ENCODE assay signal across 8 mouse cellular contexts in the genomic region with DNA sequence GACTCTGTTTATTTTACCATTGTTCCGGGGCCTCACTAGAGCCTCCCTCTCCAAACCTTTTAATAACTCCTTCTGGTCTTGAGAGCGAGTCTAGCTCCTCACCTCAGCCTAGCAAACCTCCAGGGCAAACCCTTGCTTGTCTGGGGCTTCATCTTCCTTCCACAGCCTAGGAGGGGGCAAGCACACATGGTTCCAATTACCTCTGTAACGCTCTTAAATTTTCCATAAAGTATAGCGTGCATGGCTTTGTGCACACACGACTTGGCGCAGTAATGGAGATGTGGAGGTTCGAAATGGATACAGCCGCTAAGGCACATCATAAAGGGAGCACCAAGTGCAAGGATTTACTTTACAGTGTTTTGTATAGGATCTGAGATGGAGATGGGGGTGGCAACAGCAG. TPM values are rescaled to one million over a fixed set of nuclear protein-coding genes. Genes with fewer than 3 reads are reported as not detected.
DNase-seq lines count a peak whose midpoint lies in the region; ATAC-seq lines count a peak whose summit lies in the region.

No protein-coding gene starts in this region.

- H3K27me3 ChIP-seq in heart, embryonic 13.5 days (replicated peaks): no peaks in the 10 kb centered on the region
- H3K27me3 ChIP-seq in midbrain, embryonic 10.5 days (ENCODE audit: low read depth, poor library complexity, severe bottlenecking): peaks cover 4% of the 10 kb centered on the region
- H3K27me3 ChIP-seq in midbrain, embryonic 14.5 days (ENCODE audit: control insufficient read depth, insufficient read depth, low read length): no peaks in the 10 kb centered on the region
- H3K27me3 ChIP-seq in limb, embryonic 11.5 days (ENCODE audit: control insufficient read depth, insufficient read depth, low read length): no peaks in the 10 kb centered on the region

- ATAC-seq in heart, embryonic 13.5 days (ENCODE audit: extremely low read depth, insufficient number of reproducible peaks, low FRiP score, low TSS enrichment): no peak
- ATAC-seq in midbrain, embryonic 14.5 days (ENCODE audit: low FRiP score, low TSS enrichment): no peak
- peak; percentile 33; the same call in 1 of the 2 replicates for ATAC-seq in limb, embryonic 11.5 days (ENCODE audit: insufficient number of reproducible peaks, low FRiP score, low TSS enrichment, low read depth)

- H3K4me1 ChIP-seq in heart, embryonic 13.5 days: peaks cover 44% of the 10 kb centered on the region
- H3K4me1 ChIP-seq in midbrain, embryonic 10.5 days: peaks cover 48% of the 10 kb centered on the region
- H3K4me1 ChIP-seq in midbrain, embryonic 14.5 days (ENCODE audit: control insufficient read depth, insufficient read depth, low read length): peaks cover 16% of the 10 kb centered on the region
- peaks cover 27% of the 10 kb centered on the region for H3K4me1 ChIP-seq in limb, embryonic 11.5 days (ENCODE audit: control insufficient read depth, insufficient read depth, low read length)

- H3K9me3 ChIP-seq in heart, embryonic 13.5 days: no peaks in the 10 kb centered on the region
- H3K9me3 ChIP-seq in midbrain, embryonic 10.5 days (replicated peaks): 0 out of 2 replicates have a peak, but pooled peaks cover 4% of the 10 kb centered on the region
- no peaks in the 10 kb centered on the region for H3K9me3 ChIP-seq in midbrain, embryonic 14.5 days (ENCODE audit: control insufficient read depth, low read length)
- H3K9me3 ChIP-seq in limb, embryonic 11.5 days (ENCODE audit: control insufficient read depth, low read length): no peaks in the 10 kb centered on the region

- intact Hi-C loops in heart, postnatal 36 days (cut with DNase I): loop anchor here (5.0 kb wide), 1 partner anchor 37 kb away; a partner anchor contains a TSS
- intact Hi-C loops in gastrocnemius, postnatal 36 days (cut with DNase I): no loop called here

- no peak overlapping the region for H3K4me2 ChIP-seq in heart, embryonic 13.5 days
- no peak overlapping the region for H3K4me2 ChIP-seq in midbrain, embryonic 14.5 days (ENCODE audit: low read length)
- H3K4me2 ChIP-seq in limb, embryonic 11.5 days (ENCODE audit: low read depth, severe bottlenecking): no peak overlapping the region; the same call in 1 of the 2 replicates

- H3K4me3 ChIP-seq in heart, embryonic 13.5 days: no peak overlapping the region
- no peak overlapping the region for H3K4me3 ChIP-seq in midbrain, embryonic 10.5 days
- no peak overlapping the region for H3K4me3 ChIP-seq in midbrain, embryonic 14.5 days (replicated peaks; ENCODE audit: low read depth, low read length)
- H3K4me3 ChIP-seq in limb, embryonic 11.5 days (ENCODE audit: low read depth, low read length): no peak overlapping the region

- H3K27ac ChIP-seq in heart, embryonic 13.5 days (replicated peaks): peak overlapping the region; percentile 84
- peak overlapping the region; percentile 92 for H3K27ac ChIP-seq in midbrain, embryonic 10.5 days (replicated peaks)
- H3K27ac ChIP-seq in midbrain, embryonic 14.5 days (replicated peaks; ENCODE audit: low read depth, low read length): no peak overlapping the region
- H3K27ac ChIP-seq in limb, embryonic 11.5 days (replicated peaks; ENCODE audit: low read depth, low read length): peak overlapping the region; percentile 92

- 79% methylated on average over 8 of the region's 8 CpGs for WGBS in heart, embryonic 13.5 days
- WGBS in midbrain, embryonic 10.5 days: 82% methylated on average over 8 of the region's 8 CpGs
- 74% methylated on average over 8 of the region's 8 CpGs for WGBS in midbrain, embryonic 14.5 days
- 13% methylated on average over 8 of the region's 8 CpGs for WGBS in limb, embryonic 11.5 days

- H3K36me3 ChIP-seq in heart, embryonic 13.5 days: no peaks in the 10 kb centered on the region
- H3K36me3 ChIP-seq in midbrain, embryonic 10.5 days: no peaks in the 10 kb centered on the region
- no peaks in the 10 kb centered on the region for H3K36me3 ChIP-seq in midbrain, embryonic 14.5 days (ENCODE audit: control insufficient read depth, insufficient read depth, low read length)
- H3K36me3 ChIP-seq in limb, embryonic 11.5 days (ENCODE audit: control insufficient read depth, insufficient read depth, low read length): no peaks in the 10 kb centered on the region

- no peak for DNase-seq in heart, postnatal 36 days
- DNase-seq in midbrain, embryonic 10.5 days (ENCODE audit: low spot score): no peak
- no peak for DNase-seq in midbrain, embryonic 14.5 days
- DNase-seq in limb, embryonic 11.5 days (ENCODE audit: low spot score): peak; percentile 80
- DNase-seq in gastrocnemius, postnatal 36 days: no peak
- no peak for DNase-seq in yolk sac, embryonic 10.5 days (ENCODE audit: low spot score)
- no peak for DNase-seq in left cerebral cortex, adult 11 months (ENCODE audit: low spot score)

- H3K9ac ChIP-seq in heart, embryonic 13.5 days: peak overlapping the region; percentile 71; the same call in 1 of the 2 replicates
- H3K9ac ChIP-seq in midbrain, embryonic 14.5 days (replicated peaks; ENCODE audit: low read length): no peak overlapping the region
- H3K9ac ChIP-seq in limb, embryonic 11.5 days (ENCODE audit: low read length): peak overlapping the region; percentile 28

RNA-seq across cellular contexts. Expression of a gene that starts 14.2 kb away (rescaled TPM):
- 19.7 and 24.5 TPM in 2 replicates for polyA plus RNA-seq in heart, embryonic 13.5 days (2015; fragmentation: Nextera tagmentation; extraction: Ambion mirVana)
- total RNA-seq in heart, postnatal 36 days (2021): 10 to 100 TPM; 37.1 to 64.2 TPM
- polyA plus RNA-seq in midbrain, embryonic 10.5 days (2016; fragmentation: Nextera tagmentation; extraction: Ambion mirVana): 31.8 and 31.9 TPM in 2 replicates
- 6.2 and 7.3 TPM in 2 replicates for polyA plus RNA-seq in midbrain, embryonic 14.5 days (2014; fragmentation: Nextera tagmentation; extraction: Ambion mirVana)
- polyA plus RNA-seq in limb, embryonic 11.5 days (2014; fragmentation: Nextera tagmentation; extraction: Ambion mirVana): 6.8 and 10.2 TPM in 2 replicates
- 10 to 100 TPM; 18.2 to 39.3 TPM for total RNA-seq in gastrocnemius, postnatal 36 days (2021)

RNA-seq across cellular contexts. Expression of a gene that starts 36.8 kb away (rescaled TPM):
- 33.8 and 37.9 TPM in 2 replicates for polyA plus RNA-seq in heart, embryonic 13.5 days (2015; fragmentation: Nextera tagmentation; extraction: Ambion mirVana)
- total RNA-seq in heart, postnatal 36 days (2021): 10 to 100 TPM; 23.0 to 24.0 TPM
- polyA plus RNA-seq in midbrain, embryonic 10.5 days (2016; fragmentation: Nextera tagmentation; extraction: Ambion mirVana): 34.4 and 35.5 TPM in 2 replicates
- 48.2 and 48.4 TPM in 2 replicates for polyA plus RNA-seq in midbrain, embryonic 14.5 days (2014; fragmentation: Nextera tagmentation; extraction: Ambion mirVana)
- polyA plus RNA-seq in limb, embryonic 11.5 days (2014; fragmentation: Nextera tagmentation; extraction: Ambion mirVana): 45.2 and 46.7 TPM in 2 replicates
- 10 to 100 TPM; 12.8 to 13.1 TPM for total RNA-seq in gastrocnemius, postnatal 36 days (2021)

RNA-seq across cellular contexts. Expression of a gene that starts 37.1 kb away (rescaled TPM):
- polyA plus RNA-seq in heart, embryonic 13.5 days (2015; fragmentation: Nextera tagmentation; extraction: Ambion mirVana): 84.7 and 93.3 TPM in 2 replicates
- total RNA-seq in heart, postnatal 36 days (2021): 10 to 100 TPM; 68.1 to 73.7 TPM
- polyA plus RNA-seq in midbrain, embryonic 10.5 days (2016; fragmentation: Nextera tagmentation; extraction: Ambion mirVana): 111 and 113 TPM in 2 replicates
- polyA plus RNA-seq in midbrain, embryonic 14.5 days (2014; fragmentation: Nextera tagmentation; extraction: Ambion mirVana): 97.2 and 105 TPM in 2 replicates
- 111 and 112 TPM in 2 replicates for polyA plus RNA-seq in limb, embryonic 11.5 days (2014; fragmentation: Nextera tagmentation; extraction: Ambion mirVana)
- total RNA-seq in gastrocnemius, postnatal 36 days (2021): 10 to 100 TPM; 45.0 to 46.0 TPM
